Mouse (Mus musculus) forebrain, embryonic 16.5 days (tissue): Measurements from ENCODE around the gene Foxn3. TPM values are rescaled to one million over a fixed set of nuclear protein-coding genes. Genes with fewer than 3 reads are reported as not detected.

Source experiments
- ATAC-seq: fragments of 200-750 bp; cut with Nextera tagmentation; 2 replicates; pipeline ENCODE4 v1.8.0; 2017; ENCODE audit warnings: mild to moderate bottlenecking, moderate library complexity
- H3K27ac ChIP-seq: fragments of 300-500 bp; sonication (generic); 2 replicates; pipeline ENCODE4 v1.5.1; 2014; ENCODE audit warnings: low read length, control low read depth
- H3K27me3 ChIP-seq: fragments of 300-500 bp; sonication (generic); replicated peaks from 2 replicates; pipeline ENCODE4 v1.6.1; 2014; ENCODE audit warnings: low read length; ENCODE audit not compliant: control insufficient read depth, insufficient read depth
- H3K36me3 ChIP-seq: fragments of 300-500 bp; sonication (generic); 2 replicates; pipeline ENCODE4 v1.6.1; 2014; ENCODE audit not compliant: control insufficient read depth, insufficient read depth
- H3K4me1 ChIP-seq: fragments of 300-500 bp; sonication (generic); replicated peaks from 2 replicates; pipeline ENCODE4 v1.6.1; 2014; ENCODE audit warnings: low read length; ENCODE audit not compliant: control insufficient read depth, insufficient read depth
- H3K4me2 ChIP-seq: fragments of 300-500 bp; sonication (generic); 2 replicates; pipeline ENCODE4 v1.6.1; 2014; ENCODE audit warnings: mild to moderate bottlenecking, low read length, control low read depth
- H3K4me3 ChIP-seq: fragments of 300-500 bp; sonication (generic); replicated peaks from 2 replicates; pipeline ENCODE4 v1.5.1; 2014; ENCODE audit warnings: mild to moderate bottlenecking, low read length, control low read depth
- H3K9ac ChIP-seq: fragments of 300-500 bp; sonication (generic); replicated peaks from 2 replicates; pipeline ENCODE4 v1.6.1; 2014; ENCODE audit warnings: low read depth, low read length, control low read depth
- H3K9me3 ChIP-seq: fragments of 300-500 bp; sonication (generic); 2 replicates; pipeline ENCODE4 v1.6.1; 2016; ENCODE audit warnings: low read length; ENCODE audit not compliant: control insufficient read depth
- WGBS: fragments of 180-500 bp; shearing (Covaris S2); extraction: QIAGEN DNeasy Blood & Tissue Kit; methylation state at CpG from one replicate; pipeline ENCODE4 v1.1.7; 2014; 5-methylcytosine and 5-hydroxymethylcytosine counted together
- polyA plus RNA-seq: library from polyadenylated mRNA; unstranded; fragments of >200 nt; fragmentation: Nextera tagmentation; extraction: Ambion mirVana; gene quantifications from 2 replicates; pipeline ENCODE4 v1.2.1, GENCODE M21; 2015

The Foxn3 gene
- polyA plus RNA-seq, 1 experiment from 2014 or later = 78.0 TPM

DNA sequence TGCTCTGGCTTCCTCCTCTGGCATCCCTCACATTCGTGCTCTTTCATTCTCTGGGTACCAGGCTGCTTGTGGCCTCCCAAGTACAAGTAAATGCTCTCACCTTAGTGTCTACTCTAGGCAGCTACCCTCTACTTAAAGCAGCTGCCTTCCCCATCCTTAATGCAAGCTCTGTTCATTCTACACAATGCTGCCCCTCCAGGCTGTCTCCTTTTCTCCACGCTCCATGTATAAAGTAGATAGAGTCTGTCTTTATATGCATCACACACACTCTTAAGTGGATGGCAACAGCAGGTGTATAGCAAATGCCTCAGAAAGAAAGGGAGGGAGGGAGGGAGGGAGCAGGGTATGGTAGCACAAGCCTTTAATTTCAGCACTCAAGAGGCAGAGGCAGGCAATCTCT, 258.1 kb downstream of the Foxn3 start:
- peak; percentile 34 for ATAC-seq
- Histone ChIP-seq H3K4me2 (no peak overlapping the region), H3K36me3 (no peaks in the 10 kb centered on the region), H3K4me1 (peaks cover 51% of the 10 kb centered on the region), H3K27ac (peak overlapping the region; percentile 12; the same call in 1 of the 2 replicates), H3K9ac (no peak overlapping the region), H3K27me3 (no peaks in the 10 kb centered on the region), H3K9me3 (no peaks in the 10 kb centered on the region), H3K4me3 (no peak overlapping the region)
- 32% methylated on average over 2 of the region's 2 CpGs for WGBS

DNA sequence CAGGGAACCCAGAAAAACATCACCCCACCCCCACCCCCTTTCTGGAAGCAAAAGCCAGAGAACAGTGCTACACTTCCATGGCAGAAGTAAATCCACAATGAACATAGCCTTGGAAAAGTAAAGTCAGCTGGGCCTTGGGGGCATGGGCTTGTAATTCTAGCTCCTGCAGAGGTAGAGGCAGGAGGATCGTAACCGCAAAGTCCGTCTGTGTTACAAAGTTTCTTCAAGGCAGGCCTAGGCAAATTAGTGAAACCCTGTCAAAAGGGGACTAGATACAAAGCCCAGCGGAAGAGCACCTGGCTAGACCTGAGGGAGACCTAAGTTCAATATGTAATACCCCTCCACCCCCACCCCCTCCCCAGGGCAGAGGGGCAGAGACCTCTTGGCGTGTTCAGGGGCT, 259.3 kb downstream of the Foxn3 start:
- H3K4me3 ChIP-seq = no peak overlapping the region
- no peak for ATAC-seq
- WGBS = 73% methylated on average over 5 of the region's 5 CpGs
- H3K9me3 ChIP-seq = no peaks in the 10 kb centered on the region
- H3K4me2 ChIP-seq = no peak overlapping the region
- H3K27me3 ChIP-seq = no peaks in the 10 kb centered on the region
- H3K27ac ChIP-seq = no peak overlapping the region
- peaks cover 57% of the 10 kb centered on the region for H3K4me1 ChIP-seq
- no peak overlapping the region for H3K9ac ChIP-seq
- H3K36me3 ChIP-seq = no peaks in the 10 kb centered on the region

DNA sequence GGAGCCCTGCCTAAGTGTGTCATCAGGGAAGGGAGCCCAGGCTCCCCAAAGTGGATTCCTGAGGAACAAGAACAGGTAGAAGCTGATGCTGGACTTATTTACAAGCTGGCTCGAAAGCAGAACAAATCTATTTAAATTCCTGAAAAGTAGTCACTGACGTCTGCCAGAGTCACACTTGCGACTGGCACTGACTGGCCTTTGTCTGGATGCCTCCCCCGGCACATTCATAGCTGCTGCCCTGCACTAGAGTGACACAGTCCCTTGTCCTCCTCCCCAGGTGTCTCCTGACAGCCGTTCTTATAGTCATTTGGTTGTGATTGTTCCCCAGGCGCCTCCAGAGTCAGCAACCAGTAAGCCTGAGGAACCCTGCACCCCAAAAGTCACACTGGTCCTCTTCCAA, 259.8 kb downstream of the Foxn3 start:
- no peak for ATAC-seq
- H3K9ac ChIP-seq = no peak overlapping the region
- H3K9me3 ChIP-seq = no peaks in the 10 kb centered on the region
- H3K27me3 ChIP-seq = no peaks in the 10 kb centered on the region
- H3K4me3 ChIP-seq = no peak overlapping the region
- peaks cover 57% of the 10 kb centered on the region for H3K4me1 ChIP-seq
- no peak overlapping the region for H3K4me2 ChIP-seq
- no peaks in the 10 kb centered on the region for H3K36me3 ChIP-seq
- WGBS = 24% methylated on average over 6 of the region's 6 CpGs
- no peak overlapping the region for H3K27ac ChIP-seq

DNA sequence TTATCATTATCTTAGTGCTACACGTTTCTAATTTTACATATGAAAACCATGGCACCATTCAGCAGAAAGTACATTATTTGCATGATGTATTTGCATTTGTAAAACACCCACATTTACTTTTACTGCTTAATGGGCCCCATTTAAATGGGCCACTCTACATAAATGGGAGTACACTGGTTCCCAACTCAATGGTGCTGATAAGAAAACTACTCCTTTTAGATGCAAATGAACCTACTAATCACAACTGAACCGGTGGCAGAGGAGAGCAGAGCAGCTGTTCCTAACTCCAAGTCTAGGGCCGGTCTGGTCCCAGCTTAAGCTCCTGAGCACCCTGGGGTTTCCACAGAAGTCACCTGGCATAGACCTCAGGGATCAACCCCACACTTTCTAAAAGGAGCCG, 263.5 kb downstream of the Foxn3 start:
- no peaks in the 10 kb centered on the region for H3K27me3 ChIP-seq
- H3K9ac ChIP-seq = no peak overlapping the region
- H3K4me3 ChIP-seq = no peak overlapping the region
- peak; percentile 69 for ATAC-seq
- no peaks in the 10 kb centered on the region for H3K9me3 ChIP-seq
- H3K36me3 ChIP-seq = no peaks in the 10 kb centered on the region
- H3K4me1 ChIP-seq = peaks cover 37% of the 10 kb centered on the region
- H3K4me2 ChIP-seq = no peak overlapping the region
- WGBS = 6% methylated on average over 4 of the region's 4 CpGs
- peak overlapping the region; percentile 54 for H3K27ac ChIP-seq

DNA sequence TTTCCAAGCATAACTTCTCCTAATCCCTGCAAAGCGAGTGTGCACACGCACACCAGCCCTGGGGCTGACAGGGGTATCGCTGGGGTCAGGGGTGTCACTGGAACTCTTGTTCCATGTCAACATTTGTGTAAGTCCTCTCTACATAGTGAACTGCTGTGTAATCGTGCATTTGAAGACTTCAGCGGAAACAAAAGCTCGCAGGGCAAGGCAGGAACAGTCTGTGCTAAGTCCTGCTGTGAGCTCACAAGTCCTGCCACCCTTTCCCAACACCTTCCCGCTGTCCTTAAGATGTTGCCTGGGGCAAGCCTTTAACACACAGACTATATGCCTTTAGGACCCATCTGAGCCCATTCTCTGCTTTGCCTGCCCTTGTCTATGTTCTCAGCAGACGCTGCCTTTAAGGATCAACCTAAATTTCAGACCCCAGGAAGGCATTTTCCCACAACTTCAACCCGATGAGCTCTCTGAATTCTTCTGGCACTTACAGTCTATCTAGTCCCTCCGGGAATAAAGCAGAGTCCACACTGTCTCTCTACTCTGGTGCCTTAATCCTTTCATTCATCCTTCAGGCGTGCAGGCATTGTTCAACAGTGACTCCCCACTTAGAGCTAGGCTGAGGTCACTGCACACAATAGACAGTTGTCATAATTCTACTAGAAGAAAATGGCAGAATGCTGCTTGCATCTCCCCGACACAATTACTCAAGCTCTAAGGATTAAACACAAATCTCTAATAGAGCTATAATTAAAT, 264.4 kb downstream of the Foxn3 start:
- Histone ChIP-seq H3K4me2 (no peak overlapping the region), H3K27ac (peak overlapping the region; percentile 56), H3K9me3 (no peaks in the 10 kb centered on the region), H3K36me3 (no peaks in the 10 kb centered on the region), H3K27me3 (no peaks in the 10 kb centered on the region), H3K4me1 (peaks cover 36% of the 10 kb centered on the region), H3K9ac (no peak overlapping the region), H3K4me3 (no peak overlapping the region)
- 22% methylated on average over 12 of the region's 12 CpGs for WGBS
- no peak for ATAC-seq

DNA sequence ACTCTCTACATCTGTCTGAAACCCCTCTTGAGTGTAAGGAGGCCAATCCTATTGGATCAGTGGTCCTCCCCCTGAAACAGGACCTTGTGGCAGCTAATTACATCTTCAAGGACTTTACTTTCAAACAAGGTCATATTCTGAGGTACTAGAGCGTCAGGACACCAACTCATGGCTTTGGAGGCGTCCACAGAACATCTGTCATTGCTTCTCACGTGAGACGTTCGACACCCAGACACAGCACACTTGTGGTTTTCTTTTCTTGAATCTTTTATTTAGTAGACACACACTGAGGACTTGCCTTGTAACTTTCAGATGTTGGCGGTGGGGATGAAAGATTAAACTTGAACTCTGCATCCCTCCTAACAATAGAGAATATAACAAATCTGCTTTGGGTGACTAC, 265.1 kb downstream of the Foxn3 start:
- no peak for ATAC-seq
- Histone ChIP-seq H3K27ac (no peak overlapping the region), H3K4me2 (no peak overlapping the region), H3K9me3 (no peaks in the 10 kb centered on the region), H3K9ac (no peak overlapping the region), H3K27me3 (no peaks in the 10 kb centered on the region), H3K36me3 (no peaks in the 10 kb centered on the region), H3K4me3 (no peak overlapping the region), H3K4me1 (peaks cover 36% of the 10 kb centered on the region)
- 67% methylated on average over 6 of the region's 6 CpGs for WGBS

DNA sequence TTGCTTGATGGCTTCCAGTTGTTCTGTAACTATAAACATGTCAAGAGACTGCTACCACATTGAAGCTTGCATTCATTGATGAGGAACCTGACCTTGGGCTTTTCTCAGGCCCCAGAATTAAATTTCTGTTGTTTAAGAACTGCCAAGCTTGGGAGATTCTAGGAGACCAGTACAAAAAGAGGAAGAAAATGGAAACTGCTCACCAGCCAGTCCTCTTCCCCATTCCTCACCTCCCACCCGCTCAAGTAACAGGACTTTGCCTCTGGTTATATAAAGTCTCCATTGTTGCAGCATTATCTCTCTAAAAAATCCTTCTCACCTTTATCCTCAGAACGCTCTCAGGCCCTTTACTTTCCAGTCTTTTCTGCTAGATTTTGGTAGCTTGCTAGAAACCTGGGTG, 265.6 kb downstream of the Foxn3 start:
- Histone ChIP-seq H3K9ac (no peak overlapping the region), H3K27me3 (no peaks in the 10 kb centered on the region), H3K27ac (no peak overlapping the region), H3K4me3 (no peak overlapping the region), H3K4me2 (no peak overlapping the region), H3K4me1 (peaks cover 41% of the 10 kb centered on the region), H3K36me3 (no peaks in the 10 kb centered on the region), H3K9me3 (no peaks in the 10 kb centered on the region)
- 85% methylated on average over 2 of the region's 2 CpGs for WGBS
- no peak for ATAC-seq

DNA sequence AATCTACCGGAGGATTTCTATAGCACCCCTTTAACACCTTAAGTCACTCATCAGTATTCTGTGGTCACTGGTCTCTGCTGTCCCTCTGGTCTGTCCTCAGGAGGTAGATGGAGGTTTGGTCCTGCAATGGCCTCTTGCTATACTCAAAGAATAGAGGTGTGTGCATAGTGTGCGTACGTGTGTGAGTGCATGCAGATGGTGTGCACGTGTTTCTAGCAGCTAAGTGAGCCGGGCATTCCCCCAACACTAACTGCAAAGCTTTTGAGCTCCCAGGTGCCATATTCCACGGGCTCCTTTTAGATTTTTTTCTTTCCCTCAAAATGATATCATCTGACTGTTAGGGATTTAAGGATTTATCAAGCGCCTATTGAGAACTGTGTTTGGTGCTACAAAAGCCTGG, 269.9 kb downstream of the Foxn3 start:
- Histone ChIP-seq H3K27ac (0 out of 2 replicates have a peak overlapping the region, but pooled peaks have one; percentile 14), H3K27me3 (no peaks in the 10 kb centered on the region), H3K4me2 (no peak overlapping the region), H3K4me1 (peaks cover 38% of the 10 kb centered on the region), H3K4me3 (no peak overlapping the region), H3K9me3 (no peaks in the 10 kb centered on the region), H3K36me3 (peaks cover 2% of the 10 kb centered on the region; the same call in 1 of the 2 replicates), H3K9ac (no peak overlapping the region; the same call in 1 of the 2 replicates)
- ATAC-seq = no peak
- 54% methylated on average over 7 of the region's 7 CpGs for WGBS

DNA sequence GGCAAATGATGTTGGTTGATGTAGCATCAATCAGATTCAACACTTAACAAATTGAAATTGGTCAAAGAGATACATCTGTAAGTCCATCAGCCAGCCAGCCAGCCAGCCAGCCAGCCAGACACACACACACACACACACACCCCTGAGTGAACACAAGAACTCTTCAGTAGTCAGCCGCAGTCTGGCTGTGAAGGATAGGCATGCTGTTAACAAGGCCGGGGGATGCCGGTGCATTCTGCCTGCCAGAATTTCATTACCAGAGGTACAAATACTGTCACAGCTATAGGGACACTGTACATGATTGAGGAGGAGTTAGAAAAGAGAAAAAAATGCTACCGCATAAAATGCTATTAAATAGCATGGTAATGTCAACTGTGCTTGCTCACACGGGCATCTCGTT, 271.2 kb downstream of the Foxn3 start:
- Histone ChIP-seq H3K36me3 (peaks cover 2% of the 10 kb centered on the region; the same call in 1 of the 2 replicates), H3K4me2 (no peak overlapping the region), H3K9ac (no peak overlapping the region), H3K4me1 (peaks cover 36% of the 10 kb centered on the region), H3K27ac (no peak overlapping the region), H3K9me3 (no peaks in the 10 kb centered on the region), H3K4me3 (no peak overlapping the region), H3K27me3 (no peaks in the 10 kb centered on the region)
- ATAC-seq = no peak
- WGBS = 21% methylated on average over 6 of the region's 6 CpGs
